Mouse (Mus musculus) hindbrain, embryonic 14.5 days (tissue): ENCODE measurements around the gene Sgca. TPM values are rescaled to one million over a fixed set of nuclear protein-coding genes. Genes with fewer than 3 reads are reported as not detected.

Source experiments
- ATAC-seq: fragments of 200-750 bp; cut with Nextera tagmentation; 2 replicates; pipeline ENCODE4 v1.8.0; 2017; ENCODE audit warnings: moderate number of reproducible peaks, mild to moderate bottlenecking, moderate TSS enrichment, moderate library complexity; ENCODE audit not compliant: low FRiP score
- DNase-seq: peaks from one replicate; pipeline ENCODE4 v3.0.0-alpha.2; 2015; ENCODE audit warnings: low spot score
- H3K27ac ChIP-seq: fragments of 300-500 bp; sonication (generic); 2 replicates; pipeline ENCODE4 v1.5.1; 2014; ENCODE audit warnings: mild to moderate bottlenecking, moderate library complexity
- H3K27me3 ChIP-seq: fragments of 300-500 bp; sonication (generic); 2 replicates; pipeline ENCODE4 v1.6.1; 2014; ENCODE audit warnings: mild to moderate bottlenecking, low read length, mixed read lengths; ENCODE audit not compliant: control insufficient read depth, insufficient read depth
- H3K36me3 ChIP-seq: fragments of 300-500 bp; sonication (generic); replicated peaks from 2 replicates; pipeline ENCODE4 v1.6.1; 2014; ENCODE audit not compliant: control insufficient read depth, insufficient read depth
- H3K4me1 ChIP-seq: fragments of 300-500 bp; sonication (generic); replicated peaks from 2 replicates; pipeline ENCODE4 v1.6.1; 2014; ENCODE audit warnings: antibody characterized with exemption, low read length, mixed read lengths; ENCODE audit not compliant: control insufficient read depth, insufficient read depth
- H3K4me2 ChIP-seq: fragments of 300-500 bp; sonication (generic); replicated peaks from 2 replicates; pipeline ENCODE4 v1.6.1; 2014; ENCODE audit warnings: mild to moderate bottlenecking, moderate library complexity
- H3K4me3 ChIP-seq: fragments of 300-500 bp; sonication (generic); replicated peaks from 2 replicates; pipeline ENCODE4 v1.5.1; 2014; ENCODE audit warnings: mild to moderate bottlenecking, low read length
- H3K9ac ChIP-seq: fragments of 300-500 bp; sonication (generic); 2 replicates; pipeline ENCODE4 v1.6.1; 2014
- H3K9me3 ChIP-seq: fragments of 300-500 bp; sonication (generic); 2 replicates; pipeline ENCODE4 v1.6.1; 2016; ENCODE audit warnings: low read length; ENCODE audit not compliant: control insufficient read depth
- WGBS: fragments of 180-500 bp; shearing (Covaris S2); extraction: QIAGEN DNeasy Blood & Tissue Kit; methylation state at CpG from one replicate; pipeline ENCODE4 v1.1.7; 2014; 5-methylcytosine and 5-hydroxymethylcytosine counted together
- polyA plus RNA-seq: library from polyadenylated mRNA; unstranded; fragments of >200 nt; fragmentation: Nextera tagmentation; extraction: Ambion mirVana; gene quantifications from 2 replicates; pipeline ENCODE4 v1.2.1, GENCODE M21; 2014

Gene Sgca
- polyA plus RNA-seq, 1 experiment from 2014 or later, result 0.17 TPM

DNA sequence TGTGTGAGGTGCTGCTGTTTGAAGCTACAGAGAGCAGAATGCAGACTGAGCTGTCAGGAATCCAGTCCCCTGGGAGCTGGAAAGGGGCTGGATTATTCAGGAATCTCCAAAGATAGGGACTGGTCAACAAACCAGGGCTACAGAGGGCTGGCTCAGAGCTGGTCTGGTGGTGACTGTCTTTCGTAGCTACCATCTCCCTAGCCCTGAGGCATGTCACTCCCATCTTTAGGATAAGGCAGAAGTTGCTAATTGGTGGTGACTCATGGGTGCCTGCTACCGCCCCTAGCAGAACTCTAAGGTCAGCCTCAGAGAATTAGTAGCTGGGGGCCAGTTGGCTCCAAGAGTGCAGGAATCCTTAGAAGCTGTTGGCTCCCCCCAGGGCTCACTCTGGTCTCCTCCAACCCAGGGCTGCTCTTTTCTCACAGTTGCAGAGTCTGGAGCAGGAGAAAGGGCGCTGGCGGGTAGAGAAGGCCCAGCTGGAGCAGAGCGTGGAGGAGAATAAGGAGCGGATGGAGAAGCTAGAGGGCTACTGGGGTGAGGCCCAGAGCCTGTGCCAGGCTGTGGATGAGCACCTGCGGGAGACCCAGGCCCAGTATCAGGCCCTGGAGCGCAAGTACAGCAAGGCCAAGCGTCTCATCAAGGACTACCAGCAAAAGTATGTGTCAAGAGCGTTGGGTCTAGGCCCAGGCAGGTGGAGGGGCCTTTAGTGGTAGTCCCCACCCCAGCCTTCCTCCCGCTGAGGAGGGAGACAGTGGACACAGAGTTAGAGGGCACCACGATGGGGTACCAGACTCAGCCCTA lies 28.2 kb upstream of the Sgca start:
- ATAC-seq, result no peak
- H3K27ac ChIP-seq, result no peak overlapping the region

DNA sequence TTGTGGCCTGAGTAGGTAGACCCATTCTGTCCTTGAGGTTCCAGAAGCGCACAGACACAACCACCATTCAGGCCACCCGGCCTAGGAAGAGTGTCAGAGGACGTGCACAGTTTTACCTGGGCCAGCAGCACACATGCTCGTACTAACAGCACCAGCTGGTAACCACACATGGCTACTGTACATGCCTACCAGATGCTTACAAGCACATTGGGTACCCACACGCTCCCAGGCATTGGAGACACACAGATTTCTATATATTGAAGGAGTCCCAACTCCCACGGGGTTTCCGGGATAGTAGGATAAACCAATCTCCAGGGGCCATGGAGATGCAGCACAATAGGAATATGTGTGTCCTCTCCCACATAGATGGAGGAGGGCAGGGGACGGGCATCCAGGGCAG lies 26.6 kb upstream of the Sgca start:
- H3K4me3 ChIP-seq, result no peak overlapping the region
- H3K36me3 ChIP-seq, result peaks cover 76% of the 10 kb centered on the region
- H3K27ac ChIP-seq, result no peak overlapping the region
- no peak for DNase-seq
- H3K4me1 ChIP-seq, result peaks cover 17% of the 10 kb centered on the region
- no peak for ATAC-seq
- WGBS, result 95% methylated on average over 8 of the region's 8 CpGs
- no peaks in the 10 kb centered on the region for H3K27me3 ChIP-seq
- no peak overlapping the region for H3K4me2 ChIP-seq
- H3K9me3 ChIP-seq, result no peaks in the 10 kb centered on the region
- no peak overlapping the region for H3K9ac ChIP-seq

More for the DNA sequence above, 28.2 kb upstream of the Sgca start:
- Histone ChIP-seq H3K4me3 (no peak overlapping the region), H3K4me2 (no peak overlapping the region), H3K4me1 (peaks cover 33% of the 10 kb centered on the region), H3K9ac (no peak overlapping the region), H3K27me3 (no peaks in the 10 kb centered on the region), H3K9me3 (no peaks in the 10 kb centered on the region), H3K36me3 (peaks cover 60% of the 10 kb centered on the region)
- no peak for DNase-seq
- WGBS, result 87% methylated on average over 12 of the region's 12 CpGs

DNA sequence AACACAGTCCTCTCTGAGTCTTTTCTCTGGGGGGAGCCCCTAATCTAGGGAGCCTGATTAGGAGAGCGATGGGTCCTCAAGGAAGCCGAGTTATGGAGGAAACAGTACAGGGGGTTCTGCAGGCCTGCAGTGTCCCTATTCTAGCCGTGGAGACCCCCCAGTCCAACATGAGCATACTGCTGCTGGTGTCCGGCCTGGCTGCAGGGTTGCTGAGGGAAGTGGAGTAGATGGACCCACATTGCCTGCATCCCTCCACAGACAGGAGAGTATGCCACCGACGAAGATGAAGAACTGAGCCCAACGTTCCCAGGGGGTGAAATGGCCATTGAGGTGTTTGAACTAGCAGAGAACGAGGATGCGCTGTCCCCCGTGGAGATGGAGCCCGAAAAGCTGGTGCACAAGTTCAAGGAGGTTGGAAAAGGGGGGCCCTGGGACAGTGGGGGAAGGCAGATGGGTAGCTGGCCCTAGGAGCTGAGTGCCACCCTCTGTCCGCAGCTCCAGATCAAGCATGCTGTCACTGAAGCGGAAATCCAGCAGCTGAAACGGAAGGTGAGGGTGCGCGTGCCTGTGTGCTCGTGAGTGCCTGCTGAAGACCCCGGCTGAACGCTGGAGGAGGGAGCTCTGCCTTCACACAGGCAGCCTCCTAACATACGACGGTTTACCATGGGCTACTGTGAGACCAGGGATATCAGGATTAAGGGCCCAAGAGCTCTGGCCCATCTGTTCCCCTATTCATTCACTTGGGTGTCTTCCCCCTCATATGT lies 25.6 kb upstream of the Sgca start:
- H3K27me3 ChIP-seq, result no peaks in the 10 kb centered on the region
- 85% methylated on average over 21 of the region's 21 CpGs for WGBS
- no peaks in the 10 kb centered on the region for H3K9me3 ChIP-seq
- no peak overlapping the region for H3K9ac ChIP-seq
- DNase-seq, result no peak
- no peak overlapping the region for H3K4me2 ChIP-seq
- H3K27ac ChIP-seq, result no peak overlapping the region
- H3K36me3 ChIP-seq, result peaks cover 86% of the 10 kb centered on the region
- no peak for ATAC-seq
- H3K4me3 ChIP-seq, result no peak overlapping the region
- peaks cover 8% of the 10 kb centered on the region for H3K4me1 ChIP-seq

DNA sequence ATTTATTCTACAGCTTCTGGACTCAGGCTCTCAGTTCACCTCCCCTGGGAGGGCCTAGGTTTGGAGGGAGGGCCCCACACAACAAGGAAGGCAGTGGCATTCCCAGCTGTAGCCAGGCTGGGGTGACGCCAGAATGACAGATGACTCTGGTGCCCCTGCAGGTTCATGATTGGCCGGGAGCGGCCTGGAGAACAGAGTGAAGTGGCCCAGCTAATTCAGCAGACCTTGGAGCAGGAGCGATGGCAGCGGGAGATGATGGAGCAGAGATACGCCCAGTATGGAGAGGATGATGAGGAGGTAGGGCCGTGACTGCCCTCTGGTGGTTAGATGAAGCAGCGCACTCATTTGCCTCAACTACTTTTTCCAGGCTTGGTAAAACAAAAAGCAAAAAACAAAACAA lies 24.9 kb upstream of the Sgca start:
- H3K4me2 ChIP-seq, result no peak overlapping the region; the same call in 1 of the 2 replicates
- no peak overlapping the region for H3K4me3 ChIP-seq
- H3K9me3 ChIP-seq, result no peaks in the 10 kb centered on the region
- ATAC-seq (peak; percentile 51), DNase-seq (peak; percentile 76)
- H3K27me3 ChIP-seq, result no peaks in the 10 kb centered on the region
- peaks cover 9% of the 10 kb centered on the region for H3K4me1 ChIP-seq
- 2% methylated on average over 8 of the region's 8 CpGs for WGBS
- H3K36me3 ChIP-seq, result peaks cover 93% of the 10 kb centered on the region
- H3K27ac ChIP-seq, result peak overlapping the region; percentile 62; the same call in 1 of the 2 replicates
- no peak overlapping the region for H3K9ac ChIP-seq

DNA sequence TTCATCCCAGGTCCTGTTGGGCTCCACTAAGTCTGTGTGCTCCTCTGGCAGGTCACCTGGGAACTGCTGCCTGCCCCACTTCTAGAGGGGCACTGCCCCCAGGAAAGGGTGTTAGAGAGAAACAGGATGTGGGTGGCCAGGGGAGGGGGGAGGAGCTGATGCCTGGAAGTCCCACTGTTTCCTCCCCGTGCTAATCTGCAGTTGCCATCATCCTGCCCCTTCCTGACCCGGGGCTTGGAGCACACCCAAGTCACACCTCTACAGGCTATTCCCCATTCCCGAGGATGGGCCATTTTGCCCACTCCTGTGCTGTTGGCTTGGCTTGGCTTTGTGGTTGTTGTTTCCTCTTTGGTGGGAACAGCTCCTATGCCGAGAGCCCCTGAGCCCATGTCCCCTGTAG lies 24.4 kb upstream of the Sgca start:
- 44% methylated on average over 4 of the region's 4 CpGs for WGBS
- no peaks in the 10 kb centered on the region for H3K27me3 ChIP-seq
- no peaks in the 10 kb centered on the region for H3K9me3 ChIP-seq
- DNase-seq (no peak), ATAC-seq (no peak)
- H3K36me3 ChIP-seq, result peaks cover 94% of the 10 kb centered on the region
- H3K4me1 ChIP-seq, result peaks cover 14% of the 10 kb centered on the region
- peak overlapping the region; percentile 62; the same call in 1 of the 2 replicates for H3K27ac ChIP-seq
- H3K4me3 ChIP-seq, result no peak overlapping the region
- H3K4me2 ChIP-seq, result no peak overlapping the region
- H3K9ac ChIP-seq, result no peak overlapping the region

DNA sequence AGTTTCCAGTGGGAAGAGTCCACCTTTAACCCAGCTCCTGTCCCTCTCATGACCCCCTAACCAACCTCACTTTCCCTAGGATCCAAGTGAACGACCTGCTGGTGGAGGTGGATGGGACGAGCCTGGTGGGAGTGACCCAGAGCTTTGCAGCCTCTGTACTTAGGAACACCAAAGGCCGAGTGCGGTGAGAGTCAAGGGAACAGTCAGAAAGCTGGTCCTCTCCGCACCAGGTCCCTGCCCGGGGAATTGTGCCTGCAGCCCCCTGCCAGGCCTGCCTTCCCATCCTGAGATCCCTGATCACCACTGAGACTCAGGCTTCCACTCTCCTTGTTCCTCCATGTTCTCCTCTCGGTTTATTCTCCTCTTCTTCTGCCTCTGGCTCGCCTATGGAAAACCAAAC lies 24.0 kb upstream of the Sgca start:
- H3K4me2 ChIP-seq, result no peak overlapping the region
- H3K27ac ChIP-seq, result no peak overlapping the region

DNA sequence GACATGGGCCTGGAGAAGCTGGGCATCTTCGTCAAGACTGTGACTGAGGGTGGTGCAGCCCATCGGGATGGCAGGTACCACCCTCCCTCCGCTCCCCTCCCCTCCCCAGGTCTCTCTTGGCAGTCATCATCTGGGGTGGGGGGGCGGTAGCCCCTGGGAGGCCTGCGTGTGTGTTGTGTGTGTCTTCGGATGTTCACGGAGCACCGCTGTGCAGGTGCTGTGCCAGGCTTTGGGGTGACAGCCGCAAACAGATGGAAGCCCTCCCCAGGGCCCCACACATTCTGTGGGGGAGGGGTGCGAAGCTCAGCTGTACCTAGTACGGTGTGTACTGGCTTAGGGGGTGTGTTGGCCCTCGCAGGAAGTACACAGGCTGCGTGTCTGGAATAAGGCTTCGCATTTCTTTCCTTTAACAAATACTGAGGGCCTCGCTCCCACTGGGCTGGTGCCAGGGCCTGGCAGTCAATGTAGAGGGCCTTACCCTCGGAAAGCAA lies 22.0 kb upstream of the Sgca start:
- Histone ChIP-seq H3K27me3 (no peaks in the 10 kb centered on the region), H3K36me3 (peaks cover 75% of the 10 kb centered on the region), H3K4me3 (no peak overlapping the region), H3K9ac (peak overlapping the region; percentile 13; the same call in 1 of the 2 replicates), H3K4me1 (peaks cover 39% of the 10 kb centered on the region), H3K4me2 (no peak overlapping the region; the same call in 1 of the 2 replicates), H3K27ac (no peak overlapping the region), H3K9me3 (no peaks in the 10 kb centered on the region)
- ATAC-seq, result 0 out of 2 replicates have a peak, but pooled peaks have one; percentile 8
- 67% methylated on average over 16 of the region's 16 CpGs for WGBS
- no peak for DNase-seq

More for the DNA sequence above, 24.0 kb upstream of the Sgca start:
- Histone ChIP-seq H3K4me3 (no peak overlapping the region), H3K4me1 (peaks cover 18% of the 10 kb centered on the region), H3K36me3 (peaks cover 94% of the 10 kb centered on the region), H3K27me3 (no peaks in the 10 kb centered on the region), H3K9ac (no peak overlapping the region), H3K9me3 (no peaks in the 10 kb centered on the region)
- DNase-seq (no peak), ATAC-seq (no peak)
- WGBS, result 81% methylated on average over 8 of the region's 8 CpGs

DNA sequence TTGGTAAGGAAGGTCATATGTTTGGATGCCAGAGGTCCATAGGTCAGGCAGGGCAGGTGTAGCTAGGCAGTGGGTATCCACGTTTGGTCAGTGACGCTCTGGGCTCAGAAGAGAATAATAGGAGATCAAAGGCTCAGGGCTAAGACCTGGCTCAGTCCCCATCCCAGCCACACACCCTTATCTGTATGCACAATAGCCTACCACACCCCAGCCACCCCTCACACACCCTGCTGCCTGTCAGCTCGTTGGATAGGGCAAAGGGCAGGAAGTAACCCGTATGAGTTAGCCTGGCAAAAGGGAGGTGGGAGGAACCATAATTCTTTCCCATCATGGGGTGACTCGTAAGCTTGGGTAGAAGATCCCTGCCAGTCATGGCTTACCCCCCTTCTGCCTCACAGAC lies 21.5 kb upstream of the Sgca start:
- Histone ChIP-seq H3K9me3 (no peaks in the 10 kb centered on the region), H3K9ac (no peak overlapping the region), H3K4me3 (no peak overlapping the region), H3K27ac (no peak overlapping the region), H3K4me1 (peaks cover 44% of the 10 kb centered on the region), H3K36me3 (peaks cover 70% of the 10 kb centered on the region), H3K4me2 (no peak overlapping the region), H3K27me3 (no peaks in the 10 kb centered on the region)
- DNase-seq (no peak), ATAC-seq (no peak)
- WGBS, result 67% methylated on average over 5 of the region's 5 CpGs

DNA sequence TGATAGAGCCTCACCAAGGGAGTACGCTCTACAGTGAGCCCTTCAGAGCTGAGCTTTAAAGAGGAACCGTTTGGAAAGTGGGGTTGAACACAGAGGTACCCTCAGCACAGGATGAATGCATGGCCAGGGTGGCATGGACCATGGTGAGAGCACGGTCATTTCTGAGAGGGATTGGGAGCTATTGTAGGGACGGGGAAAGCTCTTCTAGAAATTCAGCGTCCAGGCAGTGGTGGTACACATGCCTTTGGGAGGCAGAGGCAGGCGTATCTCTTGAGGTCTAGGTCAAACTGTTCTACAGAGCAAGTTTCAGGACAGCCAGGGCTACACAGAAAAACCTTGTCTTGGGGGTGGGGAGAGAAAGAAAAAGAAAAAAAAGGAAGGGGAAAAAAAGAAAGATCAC lies 20.9 kb upstream of the Sgca start:
- no peaks in the 10 kb centered on the region for H3K9me3 ChIP-seq
- H3K4me1 ChIP-seq, result peaks cover 44% of the 10 kb centered on the region
- WGBS, result 93% methylated on average over 6 of the region's 6 CpGs

More for the DNA sequence above, 20.9 kb upstream of the Sgca start:
- Histone ChIP-seq H3K4me3 (no peak overlapping the region), H3K36me3 (peaks cover 64% of the 10 kb centered on the region), H3K4me2 (no peak overlapping the region), H3K9ac (no peak overlapping the region), H3K27ac (no peak overlapping the region), H3K27me3 (no peaks in the 10 kb centered on the region)
- no peak for DNase-seq
- ATAC-seq, result no peak
